Mouse (Mus musculus): Measurements from ENCODE around the gene Aox3.

DNA sequence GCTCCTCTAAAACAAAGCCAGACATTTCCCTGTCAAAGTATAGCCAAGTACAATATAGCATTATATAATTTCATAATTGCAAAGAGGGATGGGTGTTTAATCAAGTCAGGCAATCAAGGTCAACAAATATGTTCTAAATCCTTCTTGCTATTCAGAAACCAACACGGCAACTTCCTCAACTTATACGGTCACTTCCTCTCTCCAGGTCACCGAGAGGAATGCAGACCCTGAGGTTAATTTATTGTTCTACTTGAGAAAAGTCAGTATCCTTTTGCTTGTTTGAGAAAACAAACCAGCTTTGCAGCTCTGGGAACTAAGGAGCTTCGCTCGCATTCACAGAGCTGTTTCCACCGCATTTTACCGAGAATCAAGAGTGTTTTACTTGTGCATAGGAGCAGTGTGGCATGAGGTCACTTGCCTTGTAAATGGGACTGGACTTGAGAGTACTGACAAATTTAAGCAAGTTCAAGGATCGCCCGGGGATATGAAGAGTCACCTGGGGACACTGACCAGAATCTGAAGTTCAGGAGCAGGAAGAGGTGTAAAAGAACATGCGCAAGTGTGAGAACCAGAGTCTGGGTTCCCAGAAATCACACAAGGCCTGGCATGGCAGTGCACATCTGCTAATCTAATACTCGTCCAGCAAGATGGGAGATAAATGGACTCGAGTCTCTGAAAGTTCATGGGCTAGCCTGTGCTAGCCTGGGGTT lies 1.9 kb downstream of the Aox3 start:
- TF ChIP-seq CTCF (IDR thresholded peaks at IDR 0.05; ENCODE audit: borderline replicate concordance, insufficient read depth, low read length): no peak
- no peak for TF ChIP-seq POLR2A (IDR thresholded peaks at IDR 0.05; ENCODE audit: low read depth, low read length)

All from embryonic fibroblast, embryonic 13.5 days (primary cell).